Mouse (Mus musculus) forebrain, embryonic 14.5 days (tissue): ENCODE results near the gene Rnase9. TPM values are rescaled to one million over a fixed set of nuclear protein-coding genes. Genes with fewer than 3 reads are reported as not detected.
A peak's percentile ranks its signal among the peaks of the same experiment; 100 is the strongest.

Experiments
- ATAC-seq: fragments of 200-750 bp; cut with Nextera tagmentation; 2 replicates; pipeline ENCODE4 v1.8.0; 2017; ENCODE audit warnings: mild to moderate bottlenecking, moderate library complexity
- DNase-seq: peaks from one replicate; pipeline ENCODE4 v3.0.0-alpha.2; 2015; ENCODE audit warnings: low spot score
- H3K27ac ChIP-seq: fragments of 300-500 bp; sonication (generic); 2 replicates; pipeline ENCODE4 v1.5.1; 2014; ENCODE audit warnings: low read depth, mild to moderate bottlenecking, control low read depth, low read length, moderate library complexity
- H3K27me3 ChIP-seq: fragments of 300-500 bp; sonication (generic); replicated peaks from 2 replicates; pipeline ENCODE4 v1.6.1; 2014; ENCODE audit warnings: low read length, control low read depth, mixed read lengths; ENCODE audit not compliant: control insufficient read depth, insufficient read depth
- H3K36me3 ChIP-seq: fragments of 300-500 bp; sonication (generic); 2 replicates; pipeline ENCODE4 v1.6.1; 2014; ENCODE audit warnings: low read length, control low read depth; ENCODE audit not compliant: control insufficient read depth, insufficient read depth
- H3K4me1 ChIP-seq: fragments of 300-500 bp; sonication (generic); 2 replicates; pipeline ENCODE4 v1.6.1; 2014; ENCODE audit warnings: antibody characterized with exemption, low read length, control low read depth; ENCODE audit not compliant: control insufficient read depth, insufficient read depth
- H3K4me2 ChIP-seq: fragments of 300-500 bp; sonication (generic); 2 replicates; pipeline ENCODE4 v1.6.1; 2014; ENCODE audit warnings: mild to moderate bottlenecking, control low read depth, low read length
- H3K4me3 ChIP-seq: fragments of 300-500 bp; sonication (generic); 2 replicates; pipeline ENCODE4 v1.5.1; 2014; ENCODE audit warnings: low read depth, low read length, control low read depth
- H3K9ac ChIP-seq: fragments of 300-500 bp; sonication (generic); 2 replicates; pipeline ENCODE4 v1.6.1; 2014; ENCODE audit warnings: mild to moderate bottlenecking, low read length, control low read depth, moderate library complexity
- H3K9me3 ChIP-seq: fragments of 300-500 bp; sonication (generic); replicated peaks from 2 replicates; pipeline ENCODE4 v1.6.1; 2016; ENCODE audit warnings: low read length, control low read depth, mixed read lengths; ENCODE audit not compliant: control insufficient read depth
- WGBS: fragments of 180-500 bp; shearing (Covaris S2); extraction: QIAGEN DNeasy Blood & Tissue Kit; methylation state at CpG from one replicate; pipeline ENCODE4 v1.1.7; 2014; 5-methylcytosine and 5-hydroxymethylcytosine counted together
- polyA plus RNA-seq: library from polyadenylated mRNA; unstranded; fragments of >200 nt; fragmentation: Nextera tagmentation; extraction: Ambion mirVana; gene quantifications from 2 replicates; pipeline ENCODE4 v1.2.1, GENCODE M21; 2014

The Rnase9 gene
- polyA plus RNA-seq: not detected in 2 replicates

- Histone ChIP-seq H3K4me3 (no peak within 1 kb of the TSS), H3K4me2 (no peak within 1 kb of the TSS), H3K27ac (no peak within 1 kb of the TSS), H3K27me3 (no peaks in the 10 kb centered on the region), H3K4me1 (no peaks in the 10 kb centered on the region), H3K36me3 (no peaks in the 10 kb centered on the region), H3K9ac (no peak within 1 kb of the TSS), H3K9me3 (no peaks in the 10 kb centered on the region)
- DNase-seq (no peak), ATAC-seq (no peak)
- 67% methylated on average over 6 of the region's 6 CpGs for WGBS
Observed at GRCm38 (mm10) chr14:51041769-51042168, at the start of gene Rnase9. Gene Rnase9 (minus strand): TSS chr14:51041869.

GRCm38 (mm10) chr14:51090077-51090781, 48.6 kb upstream of the Rnase9 start:
- H3K9me3 ChIP-seq: no peaks in the 10 kb centered on the region
- DNase-seq: peak; percentile 86
- peak overlapping the region; percentile 56 for H3K9ac ChIP-seq
- ATAC-seq: peak; percentile 54
- H3K4me1 ChIP-seq: no peaks in the 10 kb centered on the region
- no peaks in the 10 kb centered on the region for H3K27me3 ChIP-seq
- peak overlapping the region; percentile 66 for H3K27ac ChIP-seq
- H3K4me3 ChIP-seq: peak overlapping the region; percentile 57
- H3K4me2 ChIP-seq: peak overlapping the region; percentile 63
- H3K36me3 ChIP-seq: no peaks in the 10 kb centered on the region
- 0% methylated on average over 27 of the region's 27 CpGs for WGBS

GRCm38 (mm10) chr14:51089674-51090076, 48.0 kb upstream of the Rnase9 start:
- Histone ChIP-seq H3K4me1 (no peaks in the 10 kb centered on the region), H3K36me3 (no peaks in the 10 kb centered on the region), H3K4me3 (peak overlapping the region; percentile 57), H3K27ac (peak overlapping the region; percentile 66; the same call in 1 of the 2 replicates), H3K27me3 (no peaks in the 10 kb centered on the region), H3K9ac (peak overlapping the region; percentile 56), H3K9me3 (no peaks in the 10 kb centered on the region), H3K4me2 (peak overlapping the region; percentile 63)
- ATAC-seq: no peak
- 0% methylated on average over 15 of the region's 15 CpGs for WGBS
- no peak for DNase-seq

GRCm38 (mm10) chr14:51088970-51089673, 47.5 kb upstream of the Rnase9 start:
- Histone ChIP-seq H3K9me3 (no peaks in the 10 kb centered on the region), H3K27me3 (no peaks in the 10 kb centered on the region; the same call in 1 of the 2 replicates), H3K36me3 (no peaks in the 10 kb centered on the region), H3K9ac (peak overlapping the region; percentile 57), H3K27ac (0 out of 2 replicates have a peak overlapping the region, but pooled peaks have one; percentile 45), H3K4me3 (peak overlapping the region; percentile 57), H3K4me1 (no peaks in the 10 kb centered on the region), H3K4me2 (peak overlapping the region; percentile 63)
- WGBS: under 1% methylated on average over 34 of the region's 34 CpGs
- DNase-seq (peak; percentile 98), ATAC-seq (peak; percentile 95)

- Histone ChIP-seq H3K27me3 (peaks cover 3% of the 10 kb centered on the region; the same call in 1 of the 2 replicates), H3K4me2 (peak overlapping the region; percentile 63), H3K9me3 (no peaks in the 10 kb centered on the region), H3K36me3 (no peaks in the 10 kb centered on the region), H3K4me3 (peak overlapping the region; percentile 57), H3K27ac (0 out of 2 replicates have a peak overlapping the region, but pooled peaks have one; percentile 45), H3K9ac (peak overlapping the region; percentile 57), H3K4me1 (no peaks in the 10 kb centered on the region)
- ATAC-seq (peak; percentile 18), DNase-seq (peak; percentile 83)
- WGBS: 1% methylated on average over 23 of the region's 23 CpGs
Observed at GRCm38 (mm10) chr14:51088166-51088969, 46.7 kb upstream of the Rnase9 start.

DNA sequence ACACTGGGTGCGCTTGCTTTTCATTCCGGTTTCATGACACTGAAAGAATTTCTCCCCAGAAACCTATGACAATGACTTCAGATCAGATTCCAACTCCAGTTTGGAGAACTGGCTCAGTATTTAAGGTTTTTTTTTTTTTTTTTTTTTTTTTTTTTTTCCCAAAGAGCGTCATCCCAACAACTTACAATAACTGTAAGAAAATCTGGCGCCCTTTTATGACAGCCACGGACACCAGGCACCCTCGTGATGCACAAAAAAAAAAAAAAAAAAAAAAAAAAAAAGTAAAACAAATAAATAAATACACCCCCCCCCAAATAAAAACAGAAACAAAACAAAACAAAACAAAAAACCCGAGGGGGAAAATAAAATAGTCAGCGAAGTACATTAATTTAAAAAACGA, 46.1 kb upstream of the Rnase9 start:
- Histone ChIP-seq H3K27me3 (peaks cover 3% of the 10 kb centered on the region; the same call in 1 of the 2 replicates), H3K9me3 (no peaks in the 10 kb centered on the region), H3K27ac (no peak overlapping the region), H3K9ac (peak overlapping the region; percentile 49; the same call in 1 of the 2 replicates), H3K4me2 (peak overlapping the region; percentile 63), H3K4me3 (peak overlapping the region; percentile 57), H3K36me3 (no peaks in the 10 kb centered on the region), H3K4me1 (no peaks in the 10 kb centered on the region)
- DNase-seq (peak; percentile 35), ATAC-seq (no peak)
- 8% methylated on average over 9 of the region's 9 CpGs for whole genome bisulfite sequencing

GRCm38 (mm10) chr14:51085911-51086310, 44.2 kb upstream of the Rnase9 start:
- no peaks in the 10 kb centered on the region for H3K4me1 ChIP-seq
- H3K4me2 ChIP-seq: no peak overlapping the region
- no peak overlapping the region for H3K4me3 ChIP-seq
- no peak overlapping the region for H3K9ac ChIP-seq
- no peak overlapping the region for H3K27ac ChIP-seq
- no peaks in the 10 kb centered on the region for H3K36me3 ChIP-seq
- DNase-seq (no peak), ATAC-seq (no peak)
- WGBS: 75% methylated on average over 4 of the region's 4 CpGs
- no peaks in the 10 kb centered on the region for H3K9me3 ChIP-seq
- peaks cover 3% of the 10 kb centered on the region; the same call in 1 of the 2 replicates for H3K27me3 ChIP-seq

DNA sequence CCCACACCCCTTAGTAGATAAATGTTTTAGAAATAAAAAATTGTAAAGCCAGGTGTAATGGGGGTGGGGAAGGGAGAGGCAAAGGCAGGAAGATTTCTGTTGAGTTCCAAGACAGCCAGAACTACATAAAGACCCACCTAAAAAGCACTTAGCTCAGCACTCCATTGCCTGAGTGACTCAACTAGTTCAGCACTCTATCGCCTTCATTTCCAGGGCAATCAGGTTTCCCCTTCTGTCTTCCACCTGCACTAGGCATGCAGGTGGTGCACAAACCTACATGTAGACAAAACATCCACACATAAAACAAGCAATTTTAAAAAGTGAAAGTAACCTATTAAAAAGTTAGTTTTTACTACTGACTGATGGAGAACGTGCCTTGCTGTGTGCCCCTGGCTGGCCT, 43.4 kb upstream of the Rnase9 start:
- DNase-seq: no peak
- 72% methylated on average over 2 of the region's 2 CpGs for WGBS
- ATAC-seq: no peak
- Histone ChIP-seq H3K4me1 (no peaks in the 10 kb centered on the region), H3K36me3 (no peaks in the 10 kb centered on the region), H3K27ac (no peak overlapping the region), H3K4me3 (no peak overlapping the region), H3K4me2 (no peak overlapping the region), H3K9ac (no peak overlapping the region), H3K27me3 (peaks cover 3% of the 10 kb centered on the region; the same call in 1 of the 2 replicates), H3K9me3 (no peaks in the 10 kb centered on the region)
